Mouse (Mus musculus) forebrain, embryonic 15.5 days (tissue): Measurements from ENCODE around the gene Smg1. TPM values are rescaled to one million over a fixed set of nuclear protein-coding genes. Genes with fewer than 3 reads are reported as not detected.

ENCODE experiments used
- ATAC-seq: fragments of 200-750 bp; cut with Nextera tagmentation; replicated peaks from 2 replicates; pipeline ENCODE4 v1.8.0; 2017; ENCODE audit warnings: mild to moderate bottlenecking, moderate TSS enrichment, moderate library complexity
- H3K27ac ChIP-seq: fragments of 300-500 bp; sonication (generic); replicated peaks from 2 replicates; pipeline ENCODE4 v1.5.1; 2015; ENCODE audit warnings: mild to moderate bottlenecking, inconsistent platforms
- H3K27me3 ChIP-seq: fragments of 300-500 bp; sonication (generic); 2 replicates; pipeline ENCODE4 v1.6.1; 2015; ENCODE audit warnings: inconsistent platforms
- H3K36me3 ChIP-seq: fragments of 300-500 bp; sonication (generic); 2 replicates; pipeline ENCODE4 v1.6.1; 2015; ENCODE audit warnings: mild to moderate bottlenecking, inconsistent platforms
- H3K4me1 ChIP-seq: fragments of 300-500 bp; sonication (generic); 2 replicates; pipeline ENCODE4 v1.6.1; 2015; ENCODE audit warnings: inconsistent platforms
- H3K4me2 ChIP-seq: fragments of 300-500 bp; sonication (generic); replicated peaks from 2 replicates; pipeline ENCODE4 v1.6.1; 2015; ENCODE audit warnings: mild to moderate bottlenecking, inconsistent platforms
- H3K4me3 ChIP-seq: fragments of 300-500 bp; sonication (generic); 2 replicates; pipeline ENCODE4 v1.5.1; 2015; ENCODE audit warnings: mild to moderate bottlenecking, inconsistent platforms
- H3K9ac ChIP-seq: fragments of 300-500 bp; sonication (generic); replicated peaks from 2 replicates; pipeline ENCODE4 v1.6.1; 2015; ENCODE audit warnings: mild to moderate bottlenecking, inconsistent platforms
- H3K9me3 ChIP-seq: fragments of 300-500 bp; sonication (generic); 2 replicates; pipeline ENCODE4 v1.6.1; 2016; ENCODE audit warnings: inconsistent platforms
- WGBS: fragments of 180-500 bp; shearing (Covaris S2); methylation state at CpG from one replicate; pipeline ENCODE4 v1.1.7; 2015; ENCODE audit warnings: mixed read lengths; 5-methylcytosine and 5-hydroxymethylcytosine counted together
- polyA plus RNA-seq: library from polyadenylated mRNA; unstranded; fragments of >200 nt; fragmentation: Nextera tagmentation; extraction: Ambion mirVana; gene quantifications from 2 replicates; pipeline ENCODE4 v1.2.1, GENCODE M21; 2015

The Smg1 gene
- polyA plus RNA-seq, 1 experiment from 2014 or later: 24.4 TPM

DNA sequence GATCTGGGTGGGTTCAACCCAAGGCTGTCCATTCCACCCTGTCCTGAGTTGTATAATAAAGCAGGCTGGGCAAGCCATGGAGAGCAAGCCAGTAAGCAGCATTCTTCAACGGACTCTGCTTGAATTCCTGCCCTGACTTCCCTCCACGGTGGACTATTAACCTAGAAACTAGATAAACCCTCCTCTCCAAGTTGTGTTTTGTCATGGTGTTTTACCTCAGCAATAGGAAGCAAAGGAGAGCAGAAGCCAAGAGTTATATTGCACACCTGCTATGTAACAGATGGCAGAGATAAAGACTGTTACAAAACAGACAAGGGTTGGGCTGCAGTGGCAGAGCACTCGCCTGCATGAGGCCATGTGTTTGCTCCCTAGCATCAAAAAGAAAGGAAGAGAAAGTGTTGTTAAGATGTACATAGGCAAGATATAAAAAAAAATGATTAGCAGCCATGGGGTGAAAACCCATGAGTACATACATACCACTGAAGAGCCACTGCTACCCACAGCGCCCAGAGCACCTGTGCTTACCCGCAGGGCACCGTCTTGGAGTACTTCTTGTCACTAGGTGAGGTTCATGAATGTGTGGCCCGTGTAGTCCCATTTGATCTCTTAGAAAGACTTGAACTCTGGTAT is 16.3 kb upstream of the Smg1 start:
- H3K4me2 ChIP-seq: no peak overlapping the region
- no peaks in the 10 kb centered on the region for H3K4me1 ChIP-seq
- H3K27me3 ChIP-seq: no peaks in the 10 kb centered on the region
- no peak overlapping the region for H3K4me3 ChIP-seq
- H3K36me3 ChIP-seq: no peaks in the 10 kb centered on the region
- no peak for ATAC-seq
- no peaks in the 10 kb centered on the region for H3K9me3 ChIP-seq
- no peak overlapping the region for H3K9ac ChIP-seq
- no peak overlapping the region for H3K27ac ChIP-seq
- 85% methylated on average over 7 of the region's 7 CpGs for WGBS

DNA sequence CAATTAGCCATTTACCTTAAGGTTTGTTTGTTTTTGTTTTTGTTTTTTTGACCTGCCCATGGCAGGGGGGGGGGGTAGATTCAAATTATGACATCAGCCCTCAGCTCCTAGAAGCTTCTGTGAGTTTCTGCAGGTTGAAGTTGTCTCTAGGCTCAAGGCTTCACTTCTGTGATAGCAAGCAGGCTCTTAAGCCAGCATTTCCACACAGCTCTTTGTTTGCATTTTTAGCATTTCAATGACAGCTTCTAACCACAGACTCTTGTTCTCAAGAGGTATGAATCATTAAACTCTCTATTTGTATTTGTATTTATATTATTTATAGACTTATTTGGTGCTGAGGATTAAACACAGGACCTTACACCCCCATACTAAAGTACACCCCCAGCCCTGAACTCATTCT is 15.0 kb upstream of the Smg1 start:
- Histone ChIP-seq H3K4me2 (no peak overlapping the region), H3K9me3 (no peaks in the 10 kb centered on the region), H3K9ac (no peak overlapping the region), H3K27me3 (no peaks in the 10 kb centered on the region), H3K36me3 (no peaks in the 10 kb centered on the region), H3K4me3 (no peak overlapping the region), H3K4me1 (peaks cover 5% of the 10 kb centered on the region; the same call in 1 of the 2 replicates), H3K27ac (no peak overlapping the region)
- no peak for ATAC-seq

GRCm38 (mm10) chr7:118256740-118257139 is 13.3 kb upstream of the Smg1 start:
- no peaks in the 10 kb centered on the region for H3K9me3 ChIP-seq
- no peak overlapping the region for H3K4me2 ChIP-seq
- WGBS: 84% methylated on average over 6 of the region's 6 CpGs
- H3K27ac ChIP-seq: no peak overlapping the region
- H3K36me3 ChIP-seq: no peaks in the 10 kb centered on the region
- no peaks in the 10 kb centered on the region for H3K27me3 ChIP-seq
- H3K4me1 ChIP-seq: peaks cover 5% of the 10 kb centered on the region; the same call in 1 of the 2 replicates
- no peak overlapping the region for H3K9ac ChIP-seq
- H3K4me3 ChIP-seq: no peak overlapping the region
- no peak for ATAC-seq

DNA sequence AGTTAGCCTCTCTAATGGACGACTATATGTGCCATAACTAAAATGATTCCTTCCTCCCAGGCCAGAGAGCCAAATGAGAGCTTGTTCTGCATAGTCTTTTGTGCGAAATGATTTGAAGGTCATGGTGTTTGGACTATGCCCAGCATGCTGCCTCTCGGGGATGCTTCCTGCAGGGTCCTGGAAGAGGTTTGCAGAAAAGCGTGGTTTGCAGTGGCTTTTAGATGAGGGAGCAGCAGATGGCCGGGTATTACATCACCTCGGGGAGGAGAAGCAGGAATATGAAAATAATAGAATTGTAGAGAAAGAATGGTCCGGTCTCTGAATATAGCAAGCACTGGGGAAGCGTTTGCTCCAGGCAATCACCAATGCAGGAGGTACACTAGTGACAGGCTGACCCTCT is 11.0 kb upstream of the Smg1 start:
- no peak overlapping the region for H3K9ac ChIP-seq
- no peaks in the 10 kb centered on the region for H3K27me3 ChIP-seq
- no peaks in the 10 kb centered on the region for H3K36me3 ChIP-seq
- peaks cover 5% of the 10 kb centered on the region; the same call in 1 of the 2 replicates for H3K4me1 ChIP-seq
- ATAC-seq: no peak
- no peak overlapping the region for H3K4me3 ChIP-seq
- no peak overlapping the region; the same call in 1 of the 2 replicates for H3K27ac ChIP-seq
- H3K4me2 ChIP-seq: no peak overlapping the region
- H3K9me3 ChIP-seq: no peaks in the 10 kb centered on the region
- 56% methylated on average over 8 of the region's 8 CpGs for WGBS

DNA sequence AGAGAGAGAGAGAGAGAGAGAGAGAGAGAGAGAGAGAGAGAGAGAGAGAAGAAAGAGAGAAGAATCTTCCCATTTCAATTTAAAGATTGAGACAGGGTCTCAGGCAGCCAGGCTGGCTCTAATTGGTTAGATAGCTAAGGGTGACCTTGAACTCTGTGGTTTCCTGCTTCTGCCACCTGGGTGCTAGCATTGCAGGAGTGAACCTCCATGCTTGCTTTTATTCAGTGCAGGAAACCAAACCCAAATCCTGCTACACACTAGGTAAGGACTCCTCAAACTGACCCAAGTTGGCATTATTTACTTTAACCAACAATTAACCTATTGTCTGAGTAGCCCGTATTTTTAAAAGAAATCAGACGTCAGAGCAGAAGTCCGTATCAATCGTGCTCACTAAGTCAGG is 10.5 kb upstream of the Smg1 start:
- ATAC-seq: no peak
- no peaks in the 10 kb centered on the region for H3K27me3 ChIP-seq
- no peak overlapping the region for H3K4me3 ChIP-seq
- WGBS: 66% methylated on average over 4 of the region's 4 CpGs
- no peak overlapping the region for H3K9ac ChIP-seq
- no peak overlapping the region; the same call in 1 of the 2 replicates for H3K27ac ChIP-seq
- H3K4me2 ChIP-seq: no peak overlapping the region
- H3K4me1 ChIP-seq: peaks cover 5% of the 10 kb centered on the region; the same call in 1 of the 2 replicates
- H3K36me3 ChIP-seq: no peaks in the 10 kb centered on the region
- H3K9me3 ChIP-seq: no peaks in the 10 kb centered on the region

GRCm38 (mm10) chr7:118252979-118253378 is 9.5 kb upstream of the Smg1 start:
- no peak overlapping the region for H3K9ac ChIP-seq
- ATAC-seq: no peak
- WGBS: 80% methylated on average over 3 of the region's 3 CpGs
- H3K36me3 ChIP-seq: no peaks in the 10 kb centered on the region
- H3K4me3 ChIP-seq: no peak overlapping the region
- H3K27me3 ChIP-seq: no peaks in the 10 kb centered on the region
- H3K4me2 ChIP-seq: no peak overlapping the region
- H3K27ac ChIP-seq: no peak overlapping the region
- peaks cover 5% of the 10 kb centered on the region; the same call in 1 of the 2 replicates for H3K4me1 ChIP-seq
- no peaks in the 10 kb centered on the region for H3K9me3 ChIP-seq

DNA sequence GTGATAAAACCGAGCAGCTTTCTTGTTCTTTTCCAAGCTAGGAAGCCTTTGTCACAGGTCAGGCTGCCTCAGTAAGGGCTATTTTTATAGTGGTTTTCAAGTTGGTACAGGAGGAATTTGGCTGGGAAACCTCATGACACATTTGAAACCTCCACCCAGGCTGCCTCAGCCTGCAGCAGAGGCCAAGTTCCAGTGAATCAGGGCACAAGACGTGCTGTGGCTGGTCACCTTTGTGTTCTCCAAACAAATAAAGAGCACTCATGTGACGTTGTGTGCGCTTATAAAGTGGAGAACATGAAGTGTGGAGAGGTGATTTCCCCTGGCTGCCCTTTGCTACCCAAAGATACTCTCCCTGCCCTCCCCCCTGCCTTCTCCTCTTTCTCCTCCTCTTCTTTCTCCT is 8.9 kb upstream of the Smg1 start:
- Histone ChIP-seq H3K36me3 (no peaks in the 10 kb centered on the region), H3K27me3 (no peaks in the 10 kb centered on the region), H3K4me2 (no peak overlapping the region), H3K9ac (no peak overlapping the region), H3K9me3 (no peaks in the 10 kb centered on the region), H3K27ac (no peak overlapping the region), H3K4me1 (peaks cover 5% of the 10 kb centered on the region; the same call in 1 of the 2 replicates), H3K4me3 (no peak overlapping the region)
- no peak for ATAC-seq
- 32% methylated on average over 4 of the region's 4 CpGs for WGBS

DNA sequence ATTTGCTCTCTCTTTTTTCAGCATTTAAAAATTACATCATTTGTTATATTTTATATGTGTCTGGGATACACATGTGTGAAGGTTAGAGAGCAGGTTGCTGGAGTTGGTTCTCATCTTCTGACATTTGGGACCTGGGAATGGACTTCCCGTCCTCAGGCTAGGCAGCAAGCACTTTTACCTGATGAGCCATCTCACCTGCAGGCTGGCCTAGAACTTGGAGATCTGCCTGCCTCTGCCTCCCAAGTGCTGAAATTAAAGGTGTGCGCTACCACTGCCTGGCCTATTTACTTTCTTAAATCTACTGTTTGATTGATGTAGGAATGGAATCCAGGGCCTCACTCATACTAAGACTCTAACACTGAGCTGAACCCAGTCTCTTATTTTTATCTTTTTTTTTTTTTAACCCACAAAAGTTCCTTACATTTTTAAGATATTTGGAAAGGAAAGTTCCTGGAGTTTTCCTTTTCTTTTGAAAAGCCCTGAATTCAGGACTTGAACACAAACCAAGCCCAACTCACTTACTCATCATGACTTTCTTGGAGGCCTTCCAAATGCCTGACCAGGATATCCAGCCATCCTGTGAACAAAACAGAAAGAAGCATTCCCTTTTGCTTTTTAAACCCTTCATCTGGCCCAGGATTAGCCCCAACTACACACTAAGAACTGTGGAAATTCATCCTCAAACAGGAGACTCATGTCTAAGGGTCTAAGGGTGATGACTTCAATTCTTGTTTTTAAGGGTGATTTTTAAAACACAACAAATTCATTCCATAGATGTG is 8.1 kb upstream of the Smg1 start:
- Histone ChIP-seq H3K27ac (no peak overlapping the region), H3K4me2 (no peak overlapping the region), H3K9me3 (no peaks in the 10 kb centered on the region), H3K4me3 (no peak overlapping the region), H3K9ac (no peak overlapping the region), H3K36me3 (no peaks in the 10 kb centered on the region), H3K4me1 (peaks cover 5% of the 10 kb centered on the region; the same call in 1 of the 2 replicates), H3K27me3 (no peaks in the 10 kb centered on the region)
- ATAC-seq: no peak
- 97% methylated on average over 2 of the region's 2 CpGs for WGBS

GRCm38 (mm10) chr7:118250482-118251160 is 7.2 kb upstream of the Smg1 start:
- ATAC-seq: no peak
- Histone ChIP-seq H3K4me2 (no peak overlapping the region), H3K9me3 (no peaks in the 10 kb centered on the region), H3K4me3 (no peak overlapping the region), H3K4me1 (peaks cover 5% of the 10 kb centered on the region; the same call in 1 of the 2 replicates), H3K27me3 (no peaks in the 10 kb centered on the region), H3K36me3 (no peaks in the 10 kb centered on the region), H3K9ac (no peak overlapping the region), H3K27ac (no peak overlapping the region)
- WGBS: 88% methylated on average over 4 of the region's 4 CpGs

DNA sequence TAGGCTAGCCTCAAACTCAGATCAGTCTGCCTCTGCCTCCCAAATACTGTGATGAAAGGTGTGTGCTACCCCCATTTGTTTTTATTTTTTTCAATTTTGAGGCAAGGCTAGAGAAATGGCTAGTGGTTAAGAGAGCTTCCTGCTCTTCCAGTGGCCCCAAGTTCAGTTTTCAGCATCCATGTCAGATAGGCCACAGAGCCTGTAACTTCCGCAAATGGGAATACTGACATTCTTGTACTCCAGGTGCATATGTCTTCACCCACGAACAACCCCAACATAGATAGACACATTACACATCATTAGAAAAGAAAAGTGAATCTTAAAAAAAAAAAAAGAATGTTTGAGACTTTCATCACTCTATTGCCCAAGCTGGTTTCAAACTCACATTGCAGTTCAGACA is 6.1 kb upstream of the Smg1 start:
- WGBS: 90% methylated on average over 2 of the region's 2 CpGs
- H3K9ac ChIP-seq: no peak overlapping the region

DNA sequence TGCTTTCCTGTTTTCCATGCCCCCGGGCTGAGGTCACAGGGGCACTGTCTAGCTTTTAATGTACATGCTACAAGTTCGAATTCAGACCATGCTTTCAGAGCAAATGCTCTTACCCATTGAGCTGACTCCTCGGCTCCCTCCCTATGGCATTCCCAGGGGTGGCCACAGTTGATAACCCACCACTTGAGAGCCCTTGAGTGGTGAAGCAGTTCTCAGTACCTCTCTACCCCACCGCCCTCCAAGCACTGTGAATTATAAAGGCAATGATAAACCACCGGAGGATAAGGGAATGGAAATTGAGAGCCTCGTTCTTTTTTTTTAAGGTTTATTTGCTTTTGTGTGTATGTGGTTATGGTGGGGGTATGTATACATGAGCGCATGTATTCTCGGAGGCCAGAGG is 4.6 kb upstream of the Smg1 start:
- ATAC-seq: no peak
- Histone ChIP-seq H3K27ac (no peak overlapping the region), H3K4me1 (no peaks in the 10 kb centered on the region), H3K9ac (no peak overlapping the region), H3K9me3 (no peaks in the 10 kb centered on the region), H3K27me3 (no peaks in the 10 kb centered on the region), H3K36me3 (no peaks in the 10 kb centered on the region), H3K4me2 (no peak overlapping the region), H3K4me3 (no peak overlapping the region)
- WGBS: 90% methylated on average over 8 of the region's 8 CpGs

More for the DNA sequence above, 6.1 kb upstream of the Smg1 start:
- Histone ChIP-seq H3K36me3 (no peaks in the 10 kb centered on the region), H3K4me1 (peaks cover 4% of the 10 kb centered on the region; the same call in 1 of the 2 replicates), H3K4me2 (no peak overlapping the region), H3K9me3 (no peaks in the 10 kb centered on the region), H3K27ac (no peak overlapping the region), H3K4me3 (no peak overlapping the region), H3K27me3 (no peaks in the 10 kb centered on the region)
- no peak for ATAC-seq

- no peak overlapping the region for H3K27ac ChIP-seq
- no peaks in the 10 kb centered on the region for H3K27me3 ChIP-seq
- no peak overlapping the region for H3K4me2 ChIP-seq
- H3K36me3 ChIP-seq: no peaks in the 10 kb centered on the region
- 94% methylated on average over 3 of the region's 3 CpGs for WGBS
- H3K9ac ChIP-seq: no peak overlapping the region
- no peaks in the 10 kb centered on the region for H3K9me3 ChIP-seq
- no peak overlapping the region for H3K4me3 ChIP-seq
- no peak for ATAC-seq
- peaks cover 20% of the 10 kb centered on the region for H3K4me1 ChIP-seq
Measured at GRCm38 (mm10) chr7:118245260-118245659, 1.8 kb upstream of the Smg1 start.
